11 mouse cellular contexts compared by ENCODE assay signal in the genomic region with DNA sequence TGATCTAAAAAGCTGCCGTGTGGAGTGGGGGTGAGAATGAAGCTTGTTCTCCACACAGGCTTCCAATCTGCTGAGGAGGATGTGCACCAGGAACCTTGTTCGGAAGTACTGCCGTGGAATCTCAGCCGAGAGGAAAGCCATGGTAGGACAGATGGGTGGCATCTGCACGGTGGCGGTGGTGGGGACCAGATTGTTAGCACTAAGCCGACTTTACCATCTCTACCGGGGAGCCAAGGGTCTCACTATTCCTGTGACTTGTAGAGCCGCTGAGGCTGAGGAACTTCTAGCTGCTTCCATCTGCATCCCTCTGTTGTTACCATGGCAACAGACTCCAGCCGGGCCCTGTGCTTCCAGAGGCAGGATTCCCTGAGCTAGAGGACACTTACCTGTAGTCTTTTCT. TPM values are rescaled to one million over a fixed set of nuclear protein-coding genes. Genes with fewer than 3 reads are reported as not detected.
DNase-seq lines count a peak whose midpoint lies in the region; ATAC-seq lines count a peak whose summit lies in the region.
"Had no signal": no experiment of that assay in that cellular context is flagged by ENCODE, and none has a peak within 500 bp of the region (broad histone marks: within the 10 kb centered on the region; RNA-seq: fewer than 3 reads in every experiment).

No protein-coding gene starts in this region.

- ATAC-seq in inflammation-experienced regulatory T-cells, adult 6 months, result no peak
- ATAC-seq: liver, embryonic 12.5 days had no signal

- peak; percentile 33 for DNase-seq in embryo, embryonic 10.5 days (ENCODE audit: low spot score)
- DNase-seq in embryo, embryonic 11 days, result no peak
- peak; percentile 51 to 65 for DNase-seq in frontal cortex, postnatal 36 days (ENCODE audit: low spot score in 2 of 2)
- peak; percentile 45 to 54 for DNase-seq in layer of hippocampus, postnatal 14 days (ENCODE audit: low spot score in 2 of 2)
- peak; percentile 56 for DNase-seq in retina, embryonic 14.5 days (ENCODE audit: low spot score)
- DNase-seq in thymus, postnatal 0 days (ENCODE audit: low spot score), result no peak
- DNase-seq in adrenal gland, adult 8-10 months, result no peak
- DNase-seq: lung, postnatal 4 days; spleen, adult 18-20 months had no signal

RNA-seq across cellular contexts. Expression of gene Kctd10, which starts 21.5 kb away (rescaled TPM):
- total RNA-seq in layer of hippocampus, postnatal 14 days (2021), result 10 to 100 TPM; 37.6 to 41.4 TPM
- polyA plus RNA-seq in thymus, postnatal 0 days (2015; fragmentation: Nextera tagmentation; extraction: Ambion mirVana), result 65.6 and 65.8 TPM in 2 replicates
- polyA plus RNA-seq in inflammation-experienced regulatory T-cells, adult 6 months (2017; shearing (Covaris generic)), result 10 to 100 TPM; 57.7 to 73.7 (median 61.6) TPM
- 10 to 100 TPM; 69.8 to 78.5 (median 71.8) TPM for total RNA-seq in adrenal gland, adult 8-10 months (2022)

RNA-seq across cellular contexts. Expression of gene Ube3b, which starts 21.6 kb away (rescaled TPM):
- total RNA-seq in layer of hippocampus, postnatal 14 days (2021), result 10 to 100 TPM; 72.6 to 85.0 TPM
- 29.4 and 29.7 TPM in 2 replicates for polyA plus RNA-seq in thymus, postnatal 0 days (2015; fragmentation: Nextera tagmentation; extraction: Ambion mirVana)
- polyA plus RNA-seq in inflammation-experienced regulatory T-cells, adult 6 months (2017; shearing (Covaris generic)), result 10 to 100 TPM; 23.0 to 29.2 (median 28.0) TPM
- total RNA-seq in adrenal gland, adult 8-10 months (2022), result 10 to 100 TPM; 74.7 to 93.2 (median 79.1) TPM

Comparison
In these comparisons a context has a peak if more than half of its experiments do, and no peak if none do; other contexts are left out.
1. DNase-seq: peak in embryo, embryonic 10.5 days (single experiment), frontal cortex, postnatal 36 days (2 of 2), layer of hippocampus, postnatal 14 days (2 of 2) and retina, embryonic 14.5 days (single experiment); none in embryo, embryonic 11 days (single experiment), thymus, postnatal 0 days (single experiment) and adrenal gland, adult 8-10 months (single experiment).